Mouse (Mus musculus): ENCODE measurements around the gene Nlrp1b. TPM values are rescaled to one million over a fixed set of nuclear protein-coding genes. Genes with fewer than 3 reads are reported as not detected.

The Nlrp1b gene
- polyA plus RNA-seq, 1 experiment, result 0.97 TPM

GRCm38 (mm10) chr11:71164139-71164538 lies 66.4 kb downstream of the Nlrp1b start:
- Histone ChIP-seq H3K36me3 (ENCODE audit: control insufficient read depth, insufficient read depth, low read length) (no peaks in the 10 kb centered on the region), H3K27ac (ENCODE audit: insufficient read depth, low read length) (no peak overlapping the region), H3K4me1 (ENCODE audit: control insufficient read depth, insufficient read depth, insufficient read length) (no peaks in the 10 kb centered on the region), H3K27me3 (ENCODE audit: control insufficient read depth, insufficient read depth, low read length) (no peaks in the 10 kb centered on the region), H3K4me3 (ENCODE audit: extremely low read depth, insufficient read depth, insufficient read length) (no peak overlapping the region)
- no peak for DNase-seq (ENCODE audit: low read depth in 1 of 2, low spot score in 2 of 2)
- TF ChIP-seq CTCF (IDR thresholded peaks at IDR 0.05; ENCODE audit: extremely low read depth, insufficient read depth, insufficient read length, insufficient replicate concordance) (no peak), POLR2A (IDR thresholded peaks at IDR 0.05; ENCODE audit: low read depth, low read length) (no peak)
- 41% methylated on average over 1 of the region's 1 CpGs for WGBS

- Histone ChIP-seq H3K27me3 (ENCODE audit: control insufficient read depth, insufficient read depth, low read length) (no peaks in the 10 kb centered on the region), H3K36me3 (ENCODE audit: control insufficient read depth, insufficient read depth, low read length) (no peaks in the 10 kb centered on the region), H3K4me3 (ENCODE audit: extremely low read depth, insufficient read depth, insufficient read length) (no peak overlapping the region), H3K4me1 (ENCODE audit: control insufficient read depth, insufficient read depth, insufficient read length) (no peaks in the 10 kb centered on the region), H3K27ac (ENCODE audit: insufficient read depth, low read length) (no peak overlapping the region)
- 46% methylated on average over 3 of the region's 3 CpGs for WGBS
- TF ChIP-seq CTCF (IDR thresholded peaks at IDR 0.05; ENCODE audit: extremely low read depth, insufficient read depth, insufficient read length, insufficient replicate concordance) (no peak), POLR2A (IDR thresholded peaks at IDR 0.05; ENCODE audit: low read depth, low read length) (no peak)
- no peak for DNase-seq (ENCODE audit: low read depth in 1 of 2, low spot score in 2 of 2)
These were observed 70.9 kb downstream of the Nlrp1b start for GRCm38 (mm10) chr11:71159439-71160136.

- H3K36me3 ChIP-seq (ENCODE audit: control insufficient read depth, insufficient read depth, low read length), result no peaks in the 10 kb centered on the region
- H3K27ac ChIP-seq (ENCODE audit: insufficient read depth, low read length), result no peak overlapping the region
- DNase-seq (ENCODE audit: low read depth in 1 of 2, low spot score in 2 of 2), result no peak
- 84% methylated on average over 1 of the region's 1 CpGs for WGBS
- no peaks in the 10 kb centered on the region for H3K4me1 ChIP-seq (ENCODE audit: control insufficient read depth, insufficient read depth, insufficient read length)
- H3K4me3 ChIP-seq (ENCODE audit: extremely low read depth, insufficient read depth, insufficient read length), result no peak overlapping the region
- TF ChIP-seq POLR2A (IDR thresholded peaks at IDR 0.05; ENCODE audit: low read depth, low read length) (no peak), CTCF (IDR thresholded peaks at IDR 0.05; ENCODE audit: extremely low read depth, insufficient read depth, insufficient read length, insufficient replicate concordance) (no peak)
- no peaks in the 10 kb centered on the region for H3K27me3 ChIP-seq (ENCODE audit: control insufficient read depth, insufficient read depth, low read length)
These were observed 75.3 kb downstream of the Nlrp1b start for GRCm38 (mm10) chr11:71155272-71155671.

GRCm38 (mm10) chr11:71144661-71145060 lies 85.9 kb downstream of the Nlrp1b start, which contains the start of gene Nlrp1a:
Nlrp1a (minus strand) TSS chr11:71144704.
- Histone ChIP-seq H3K4me3 (ENCODE audit: extremely low read depth, insufficient read depth, insufficient read length) (no peak within 1 kb of the TSS), H3K36me3 (ENCODE audit: control insufficient read depth, insufficient read depth, low read length) (no peaks in the 10 kb centered on the region), H3K4me1 (ENCODE audit: control insufficient read depth, insufficient read depth, insufficient read length) (no peaks in the 10 kb centered on the region; the same call in 1 of the 2 replicates), H3K27me3 (ENCODE audit: control insufficient read depth, insufficient read depth, low read length) (no peaks in the 10 kb centered on the region), H3K27ac (ENCODE audit: insufficient read depth, low read length) (peak within 1 kb of the TSS; percentile 26; the same call in 1 of the 2 replicates)
- WGBS, result 15% methylated on average over 3 of the region's 3 CpGs
- peak in 1 of 2 experiments; percentile 13 for DNase-seq (ENCODE audit: low read depth in 1 of 2, low spot score in 2 of 2)
- no peak for TF ChIP-seq POLR2A (IDR thresholded peaks at IDR 0.05; ENCODE audit: low read depth, low read length)
- no peak for TF ChIP-seq CTCF (IDR thresholded peaks at IDR 0.05; ENCODE audit: extremely low read depth, insufficient read depth, insufficient read length, insufficient replicate concordance)

GRCm38 (mm10) chr11:71142031-71142430 lies 88.5 kb downstream of the Nlrp1b start:
- 88% methylated on average over 1 of the region's 1 CpGs for WGBS

GRCm38 (mm10) chr11:71107128-71107527 lies 123.4 kb downstream of the Nlrp1b start:
- WGBS, result 86% methylated on average over 2 of the region's 2 CpGs
- no peak overlapping the region for H3K4me3 ChIP-seq (ENCODE audit: extremely low read depth, insufficient read depth, insufficient read length)
- no peaks in the 10 kb centered on the region for H3K27me3 ChIP-seq (ENCODE audit: control insufficient read depth, insufficient read depth, low read length)
- no peaks in the 10 kb centered on the region for H3K36me3 ChIP-seq (ENCODE audit: control insufficient read depth, insufficient read depth, low read length)
- no peaks in the 10 kb centered on the region for H3K4me1 ChIP-seq (ENCODE audit: control insufficient read depth, insufficient read depth, insufficient read length)
- no peak for DNase-seq (ENCODE audit: low read depth in 1 of 2, low spot score in 2 of 2)
- TF ChIP-seq POLR2A (IDR thresholded peaks at IDR 0.05; ENCODE audit: low read depth, low read length) (no peak), CTCF (IDR thresholded peaks at IDR 0.05; ENCODE audit: extremely low read depth, insufficient read depth, insufficient read length, insufficient replicate concordance) (no peak)
- H3K27ac ChIP-seq (ENCODE audit: insufficient read depth, low read length), result no peak overlapping the region

More at GRCm38 (mm10) chr11:71142031-71142430, 88.5 kb downstream of the Nlrp1b start:
- Histone ChIP-seq H3K27ac (ENCODE audit: insufficient read depth, low read length) (no peak overlapping the region), H3K27me3 (ENCODE audit: control insufficient read depth, insufficient read depth, low read length) (no peaks in the 10 kb centered on the region), H3K4me3 (ENCODE audit: extremely low read depth, insufficient read depth, insufficient read length) (no peak overlapping the region), H3K36me3 (ENCODE audit: control insufficient read depth, insufficient read depth, low read length) (no peaks in the 10 kb centered on the region), H3K4me1 (ENCODE audit: control insufficient read depth, insufficient read depth, insufficient read length) (no peaks in the 10 kb centered on the region; the same call in 1 of the 2 replicates)
- TF ChIP-seq POLR2A (IDR thresholded peaks at IDR 0.05; ENCODE audit: low read depth, low read length), result no peak
- no peak for TF ChIP-seq CTCF (IDR thresholded peaks at IDR 0.05; ENCODE audit: extremely low read depth, insufficient read depth, insufficient read length, insufficient replicate concordance)
- DNase-seq (ENCODE audit: low read depth in 1 of 2, low spot score in 2 of 2), result no peak
